Mouse (Mus musculus) retina, postnatal 7 days (tissue): ENCODE results near the gene Efcab9.
"Not testable (repeated sequence)": the region's sequence is repeated elsewhere in the genome, so short reads cannot be mapped to it uniquely, and the experiment has no call there.

Source experiments
- DNase-seq: peaks from one replicate; pipeline ENCODE4 v3.0.0-alpha.2; 2012; ENCODE audit warnings: low read depth, low spot score

Gene Efcab9

GRCm38 (mm10) chr11:32538846-32539245 is 7.0 kb upstream of the Efcab9 start:
- no peak for DNase-seq

GRCm38 (mm10) chr11:32538435-32538834 is 6.6 kb upstream of the Efcab9 start:
- no peak for DNase-seq

GRCm38 (mm10) chr11:32536954-32537353 is 5.1 kb upstream of the Efcab9 start:
- no peak for DNase-seq

GRCm38 (mm10) chr11:32535646-32536045 is 3.8 kb upstream of the Efcab9 start:
- DNase-seq: no peak

- DNase-seq: no peak
These were observed 2.7 kb upstream of the Efcab9 start for GRCm38 (mm10) chr11:32534453-32535075.

- DNase-seq: no peak
These were observed 1.8 kb upstream of the Efcab9 start for GRCm38 (mm10) chr11:32533482-32534261.

- peak; percentile 56 for DNase-seq
These were observed 1.0 kb upstream of the Efcab9 start, which contains the start of gene Stk10 for GRCm38 (mm10) chr11:32532765-32533481. TSS of gene Stk10 (plus strand) at chr11:32533305.

GRCm38 (mm10) chr11:32530151-32530550 is 1.7 kb downstream of the Efcab9 start:
- DNase-seq: no peak

GRCm38 (mm10) chr11:32527006-32527405 is 4.9 kb downstream of the Efcab9 start:
- DNase-seq: no peak

GRCm38 (mm10) chr11:32524122-32524920 is 7.6 kb downstream of the Efcab9 start:
- no peak for DNase-seq

GRCm38 (mm10) chr11:32521246-32521645 is 10.6 kb downstream of the Efcab9 start:
- no peak for DNase-seq

- DNase-seq: no peak
These were observed 12.5 kb downstream of the Efcab9 start for GRCm38 (mm10) chr11:32519354-32519753.

- no peak for DNase-seq
These were observed 13.1 kb downstream of the Efcab9 start for GRCm38 (mm10) chr11:32518770-32519169.

GRCm38 (mm10) chr11:32516916-32517712 is 14.8 kb downstream of the Efcab9 start:
- DNase-seq: no peak

GRCm38 (mm10) chr11:32516091-32516490 is 15.8 kb downstream of the Efcab9 start:
- DNase-seq: no peak

GRCm38 (mm10) chr11:32514853-32515252 is 17.0 kb downstream of the Efcab9 start:
- not testable (repeated sequence) for DNase-seq

- no peak for DNase-seq
These were observed 21.0 kb downstream of the Efcab9 start for GRCm38 (mm10) chr11:32510930-32511329.

- DNase-seq: no peak
These were observed 26.7 kb downstream of the Efcab9 start for GRCm38 (mm10) chr11:32505091-32505739.

GRCm38 (mm10) chr11:32503711-32504110 is 28.2 kb downstream of the Efcab9 start:
- DNase-seq: no peak

GRCm38 (mm10) chr11:32499931-32500330 is 31.9 kb downstream of the Efcab9 start:
- no peak for DNase-seq
